ENCODE assay signal across 23 mouse cellular contexts in the genomic region with DNA sequence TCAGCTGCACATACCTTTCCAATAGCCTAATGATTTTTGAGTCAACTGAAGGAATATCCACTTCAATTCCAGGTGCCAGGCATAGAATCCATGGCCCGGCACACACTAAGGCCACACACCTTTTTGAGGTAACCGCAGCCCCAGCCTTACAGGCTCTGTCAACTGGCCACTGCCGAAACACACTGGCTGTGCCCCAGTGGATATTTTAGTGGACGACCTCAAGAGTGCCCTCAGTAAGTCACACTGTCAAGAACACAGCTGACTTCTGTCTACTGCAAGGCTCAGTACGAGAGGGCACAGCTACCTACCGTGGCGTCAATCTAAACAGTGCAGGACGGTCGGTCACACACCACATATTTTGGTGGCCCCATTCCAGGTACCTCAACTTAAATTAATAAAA.
"Had no signal": no experiment of that assay in that cellular context is flagged by ENCODE, and none has a peak within 500 bp of the region (broad histone marks: within the 10 kb centered on the region; RNA-seq: fewer than 3 reads in every experiment).

No protein-coding gene starts in this region.

- H3K27me3 ChIP-seq: forebrain, embryonic 15.5 days; heart, embryonic 13.5 days; heart, embryonic 15.5 days; hindbrain, embryonic 13.5 days; kidney, embryonic 15.5 days; limb, embryonic 13.5 days; limb, embryonic 15.5 days; liver, embryonic 12.5 days had no signal

- H3K9me3 ChIP-seq: forebrain, embryonic 15.5 days; heart, embryonic 10.5 days; heart, embryonic 13.5 days; heart, embryonic 15.5 days; hindbrain, embryonic 13.5 days; kidney, embryonic 15.5 days; limb, embryonic 13.5 days; limb, embryonic 15.5 days; liver, embryonic 12.5 days had no signal

- DNase-seq: forebrain, postnatal 0 days; gastrocnemius, postnatal 36 days; heart, postnatal 36 days; kidney, adult 11 months; kidney, adult 2 months; kidney, adult 9 months; kidney, postnatal 10 days; kidney, postnatal 25 days; layer of hippocampus, adult 9-11 months; layer of hippocampus, postnatal 36 days; left cerebral cortex, postnatal 4 days; lung, adult 18-20 months had no signal

- H3K36me3 ChIP-seq: heart, embryonic 15.5 days; liver, embryonic 12.5 days had no signal

- H3K4me2 ChIP-seq: forebrain, embryonic 15.5 days; heart, embryonic 13.5 days; heart, embryonic 15.5 days; hindbrain, embryonic 13.5 days; kidney, embryonic 15.5 days; limb, embryonic 13.5 days; limb, embryonic 15.5 days; liver, embryonic 12.5 days had no signal

- H3K4me3 ChIP-seq: forebrain, embryonic 15.5 days; heart, embryonic 10.5 days; heart, embryonic 13.5 days; heart, embryonic 15.5 days; hindbrain, embryonic 13.5 days; kidney, embryonic 15.5 days; limb, embryonic 13.5 days; limb, embryonic 15.5 days; liver, embryonic 12.5 days had no signal

- H3K9ac ChIP-seq: forebrain, embryonic 15.5 days; forebrain, postnatal 0 days; heart, embryonic 13.5 days; heart, embryonic 15.5 days; hindbrain, embryonic 13.5 days; kidney, embryonic 15.5 days; limb, embryonic 13.5 days; limb, embryonic 15.5 days; liver, embryonic 12.5 days; liver, embryonic 14.5 days had no signal

- H3K27ac ChIP-seq: forebrain, embryonic 15.5 days; heart, embryonic 10.5 days; heart, embryonic 13.5 days; heart, embryonic 15.5 days; hindbrain, embryonic 13.5 days; hindbrain, postnatal 0 days; kidney, embryonic 15.5 days; limb, embryonic 13.5 days; limb, embryonic 15.5 days; liver, embryonic 12.5 days; liver, embryonic 14.5 days had no signal

- ATAC-seq: forebrain, embryonic 15.5 days; forebrain, postnatal 0 days; hindbrain, postnatal 0 days; liver, embryonic 12.5 days had no signal
